ENCODE assay signal across 12 mouse cellular contexts in the genomic region with DNA sequence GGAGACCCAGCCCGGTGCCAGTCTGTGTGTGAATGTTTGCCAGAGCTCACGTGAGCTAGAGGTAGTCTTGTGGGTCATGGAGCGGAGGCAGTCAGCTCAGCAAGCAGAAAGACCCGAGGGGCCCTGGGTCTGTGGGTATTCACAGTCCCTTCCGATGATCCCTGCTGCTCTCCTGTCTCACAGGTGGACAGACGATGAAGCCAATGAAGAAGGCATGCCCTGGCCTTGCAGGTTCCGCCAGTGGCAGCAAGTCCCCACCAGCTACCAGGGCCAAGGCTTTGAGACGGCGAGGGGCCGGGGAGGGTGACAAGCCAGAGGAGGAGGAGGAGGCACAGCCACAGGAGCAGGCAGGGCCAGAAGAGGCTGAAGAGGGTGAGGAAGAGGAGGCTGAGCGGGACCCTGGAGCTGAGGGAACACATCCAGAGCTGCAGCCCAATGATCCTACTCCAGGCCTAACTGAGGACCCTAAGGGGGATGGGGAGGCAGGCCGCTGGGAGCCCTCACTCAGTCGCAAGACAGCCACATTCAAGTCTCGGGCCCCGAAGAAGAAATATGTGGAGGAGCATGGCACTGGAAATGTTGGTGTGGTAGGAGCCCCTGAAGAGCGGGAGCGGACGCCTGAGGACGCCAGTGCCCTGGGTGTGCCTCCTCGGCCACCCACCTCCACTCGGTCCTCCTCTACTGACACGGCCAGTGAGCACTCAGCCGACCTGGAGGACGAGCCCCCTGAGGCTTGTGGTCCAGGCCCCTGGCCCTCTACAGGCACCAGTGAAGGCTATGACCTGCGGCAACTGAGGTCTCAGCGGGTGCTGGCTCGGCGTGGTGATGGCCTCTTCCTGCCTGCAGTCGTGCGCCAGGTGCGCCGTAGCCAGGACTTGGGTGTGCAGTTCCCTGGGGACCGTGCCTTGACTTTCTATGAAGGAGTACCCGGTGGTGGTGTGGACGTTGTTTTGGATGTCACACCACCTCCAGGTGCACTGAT. TPM values are rescaled to one million over a fixed set of nuclear protein-coding genes. Genes with fewer than 3 reads are reported as not detected.
DNase-seq lines count a peak whose midpoint lies in the region; ATAC-seq and TF ChIP-seq lines count a peak whose summit lies in the region.
"Had no signal": no experiment of that assay in that cellular context is flagged by ENCODE, and none has a peak within 500 bp of the region (broad histone marks: within the 10 kb centered on the region; RNA-seq: fewer than 3 reads in every experiment).

No protein-coding gene starts in this region.

- 87% methylated on average over 35 of the region's 35 CpGs for WGBS in kidney, embryonic 15.5 days
- WGBS in spleen, adult 2 months = 84% methylated on average over 35 of the region's 35 CpGs

- no peaks in the 10 kb centered on the region for H3K9me3 ChIP-seq in kidney, embryonic 15.5 days (replicated peaks)

- peaks cover 65% of the 10 kb centered on the region for H3K4me1 ChIP-seq in kidney, embryonic 15.5 days
- peaks cover 27% of the 10 kb centered on the region for H3K4me1 ChIP-seq in spleen, adult 2 months (ENCODE audit: control insufficient read depth, insufficient read depth, insufficient read length)

- DNase-seq in cerebellum, adult 11 months = peak; percentile 37
- no peak for DNase-seq in cerebellum, postnatal 36 days
- DNase-seq in kidney, adult 9 months = no peak
- no peak for DNase-seq in spleen, adult 2 months (ENCODE audit: low read depth in 1 of 2, low spot score in 2 of 2)
- DNase-seq in spleen, adult 12 weeks (ENCODE audit: low spot score) = no peak
- DNase-seq in testis, postnatal 14 days (ENCODE audit: low spot score) = peak; percentile 21
- DNase-seq in layer of hippocampus, postnatal 36 days = no peak
- DNase-seq: lung, embryonic 14.5 days had no signal

- peaks cover 31% of the 10 kb centered on the region for H3K36me3 ChIP-seq in kidney, embryonic 15.5 days
- peaks cover 14% of the 10 kb centered on the region; the same call in 1 of the 2 replicates for H3K36me3 ChIP-seq in spleen, adult 2 months (ENCODE audit: control insufficient read depth, insufficient read depth, low read length)

- no peak for TF ChIP-seq POLR2A in spleen, adult 2 months (IDR thresholded peaks at IDR 0.05; ENCODE audit: low read depth, low read length)

- 0 out of 2 replicates have a peak overlapping the region, but pooled peaks have one; percentile 8 for H3K9ac ChIP-seq in kidney, embryonic 15.5 days

- no peak overlapping the region for H3K4me3 ChIP-seq in kidney, embryonic 15.5 days (replicated peaks)
- no peak overlapping the region for H3K4me3 ChIP-seq in spleen, adult 2 months (ENCODE audit: extremely low read depth, insufficient read depth, insufficient read length)

- H3K27ac ChIP-seq in kidney, embryonic 15.5 days = peak overlapping the region; percentile 94; the same call in 1 of the 2 replicates
- H3K27ac ChIP-seq in spleen, adult 2 months (ENCODE audit: insufficient read depth, low read length) = peak overlapping the region; percentile 75; the same call in 1 of the 2 replicates

- H3K27me3 ChIP-seq in kidney, embryonic 15.5 days = no peaks in the 10 kb centered on the region
- no peaks in the 10 kb centered on the region for H3K27me3 ChIP-seq in spleen, adult 2 months (ENCODE audit: control insufficient read depth, insufficient read depth, low read length)

- no peak for ATAC-seq in kidney, embryonic 15.5 days (replicated peaks; ENCODE audit: low FRiP score)

- peak overlapping the region; percentile 82; the same call in 1 of the 2 replicates for H3K4me2 ChIP-seq in kidney, embryonic 15.5 days
- H3K4me2 ChIP-seq: lung, embryonic 14.5 days had no signal

- TF ChIP-seq CTCF in spleen, adult 2 months (IDR thresholded peaks at IDR 0.05; ENCODE audit: extremely low read depth, insufficient read depth, insufficient read length, insufficient replicate concordance) = no peak

RNA-seq across cellular contexts. Expression of a gene that starts 3.4 kb away (rescaled TPM):
- polyA plus RNA-seq in kidney, embryonic 15.5 days (2015; fragmentation: Nextera tagmentation; extraction: Ambion mirVana) = 28.2 and 32.4 TPM in 2 replicates
- polyA plus RNA-seq in spleen, adult 2 months (2012; rRNA removed) = 112 and 128 TPM in 2 replicates
- total RNA-seq in layer of hippocampus, postnatal 36 days (2021) = 100 to 1,000 TPM; 173 to 213 TPM

RNA-seq across cellular contexts. Expression of a gene that starts 20.4 kb away (rescaled TPM):
- polyA plus RNA-seq in kidney, embryonic 15.5 days (2015; fragmentation: Nextera tagmentation; extraction: Ambion mirVana) = 16.9 and 17.9 TPM in 2 replicates
- polyA plus RNA-seq in spleen, adult 2 months (2012; rRNA removed) = 17.2 and 21.3 TPM in 2 replicates
- total RNA-seq in layer of hippocampus, postnatal 36 days (2021) = 10 to 100 TPM; 34.3 to 35.4 TPM

RNA-seq across cellular contexts. Expression of a gene that starts 26.8 kb away (rescaled TPM):
- 181 and 191 TPM in 2 replicates for polyA plus RNA-seq in kidney, embryonic 15.5 days (2015; fragmentation: Nextera tagmentation; extraction: Ambion mirVana)
- polyA plus RNA-seq in spleen, adult 2 months (2012; rRNA removed) = 62.9 and 90.7 TPM in 2 replicates
- total RNA-seq in layer of hippocampus, postnatal 36 days (2021) = 10 to 100 TPM; 21.2 to 25.9 TPM

RNA-seq across cellular contexts. Expression of a gene that starts 30.3 kb away (rescaled TPM):
- polyA plus RNA-seq in kidney, embryonic 15.5 days (2015; fragmentation: Nextera tagmentation; extraction: Ambion mirVana) = 0.90 and 1.0 TPM in 2 replicates
- 0.07 TPM in 1 of 2 replicates, not detected in the other for polyA plus RNA-seq in spleen, adult 2 months (2012; rRNA removed)
- total RNA-seq in layer of hippocampus, postnatal 36 days (2021) = not detected
- total RNA-seq: heart, postnatal 14 days had no signal
- polyA plus RNA-seq: myocyte; small intestine, adult 2 months had no signal

RNA-seq across cellular contexts. Expression of a gene that starts 33.3 kb away (rescaled TPM):
- polyA plus RNA-seq in kidney, embryonic 15.5 days (2015; fragmentation: Nextera tagmentation; extraction: Ambion mirVana) = 10.7 and 12.1 TPM in 2 replicates
- polyA plus RNA-seq in spleen, adult 2 months (2012; rRNA removed) = 106 and 125 TPM in 2 replicates
- 100 to 1,000 TPM; 195 to 201 TPM for total RNA-seq in layer of hippocampus, postnatal 36 days (2021)

Comparison
In these comparisons a context has a peak if more than half of its experiments do, and no peak if none do; other contexts are left out.
1. DNase-seq: peak in cerebellum, adult 11 months (single experiment) and testis, postnatal 14 days (single experiment); none in cerebellum, postnatal 36 days (0 of 2), kidney, adult 9 months (single experiment), spleen, adult 2 months (0 of 2), spleen, adult 12 weeks (single experiment) and layer of hippocampus, postnatal 36 days (0 of 2).